Mouse (Mus musculus) lung, adult 2 months (tissue): Measurements from ENCODE around the gene Macrod2.

Source experiments
- CTCF ChIP-seq: fragments of 200-500 bp; IDR thresholded peaks from 2 replicates; pipeline ENCODE4 v1.5.1; 2011; ENCODE audit warnings: mild to moderate bottlenecking, low read length, control low read depth; ENCODE audit not compliant: insufficient read depth
- POLR2A ChIP-seq: fragments of 200-500 bp; IDR thresholded peaks from 2 replicates; pipeline ENCODE4 v1.6.1; 2011; ENCODE audit warnings: low read depth, mild to moderate bottlenecking, control low read depth, low read length, borderline replicate concordance; ENCODE audit errors: extremely low read depth

- no peak for TF ChIP-seq POLR2A
- no peak for TF ChIP-seq CTCF
These were observed 1588.7 kb downstream of the Macrod2 start for GRCm38 (mm10) chr2:141983664-141984395.
